Mouse (Mus musculus) retina, adult 2 months (tissue): ENCODE measurements around the gene Unc13d.

Experiments used
- DNase-seq: peaks from one replicate; pipeline ENCODE4 v3.0.0-alpha.2; 2012; ENCODE audit warnings: low read depth, low spot score

Unc13d gene

DNA sequence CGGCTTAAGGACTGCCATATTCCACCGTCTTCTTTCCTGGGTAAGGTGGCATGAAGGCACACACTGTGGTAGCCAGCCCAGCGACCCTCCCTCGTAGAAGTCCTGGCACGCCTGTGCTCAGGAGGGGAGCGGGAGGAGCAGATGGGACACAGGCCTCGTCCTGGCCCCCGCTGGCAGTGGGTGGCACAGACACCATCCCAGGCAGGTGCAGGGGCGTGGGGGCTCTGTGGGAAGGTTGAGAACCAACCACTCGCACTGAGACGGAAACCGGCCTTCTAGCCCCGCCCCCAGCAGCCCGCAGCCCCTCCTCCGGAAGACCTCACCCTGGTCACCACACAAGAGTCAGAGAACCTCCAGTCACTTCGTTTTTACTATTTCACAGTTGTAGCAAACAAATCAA is 460 bp upstream of the Unc13d start:
- no peak for DNase-seq

DNA sequence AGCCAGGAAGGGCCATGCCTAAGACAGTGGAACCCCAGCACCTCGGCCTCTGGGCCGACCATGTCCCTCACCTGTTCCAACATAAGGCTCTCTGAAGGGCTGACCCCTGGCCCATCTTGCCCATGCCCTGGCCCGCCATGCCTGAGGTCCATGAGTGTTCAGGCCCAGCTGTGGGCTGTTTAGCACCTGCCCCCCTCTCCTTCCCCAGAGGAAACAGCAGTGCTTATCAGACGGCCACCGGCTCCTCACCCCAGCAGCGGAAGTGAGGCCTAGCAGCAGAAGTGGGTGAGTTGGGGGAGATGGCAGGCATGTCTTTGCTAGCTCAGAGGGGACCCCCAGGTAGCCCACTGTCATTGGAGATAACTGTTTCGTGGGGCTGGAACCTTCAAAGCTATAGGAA is 925 bp downstream of the Unc13d start:
- no peak for DNase-seq

GRCm38 (mm10) chr11:116076266-116076540 is 1.6 kb downstream of the Unc13d start:
- no peak for DNase-seq

DNA sequence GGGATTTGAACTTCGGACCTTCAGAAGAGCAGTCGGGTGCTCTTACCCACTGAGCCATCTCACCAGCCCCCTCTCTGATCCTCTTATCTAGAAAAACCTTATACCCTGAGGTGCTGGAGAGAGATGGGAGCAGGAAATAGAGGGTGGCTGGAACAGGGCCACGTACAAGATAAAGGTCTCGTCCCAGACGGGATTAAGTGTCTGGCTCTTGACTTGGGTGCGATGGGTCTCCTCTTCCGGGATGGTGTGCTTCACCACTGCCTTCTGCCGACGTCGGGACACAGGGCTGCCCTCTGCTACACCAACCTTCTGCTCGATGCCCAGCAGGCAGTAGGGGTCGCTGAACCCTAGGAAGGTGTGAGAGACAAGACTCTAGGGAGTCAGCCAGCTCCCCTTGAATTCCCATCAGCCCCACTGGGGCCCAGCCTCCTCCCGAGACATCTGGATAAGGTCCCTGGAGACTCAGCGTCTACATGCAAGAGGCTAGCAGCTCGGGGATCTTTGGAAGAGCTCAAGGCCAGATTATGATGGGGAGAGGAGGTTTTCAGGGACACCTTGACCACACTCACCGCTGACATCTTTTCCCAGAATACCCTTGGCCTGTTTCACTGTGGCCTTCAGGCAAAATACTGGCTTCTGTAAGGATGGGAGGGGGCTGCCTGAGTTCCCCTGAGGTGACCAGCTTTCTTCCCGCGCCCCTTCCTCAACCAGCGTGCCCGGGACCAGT is 2.1 kb downstream of the Unc13d start:
- DNase-seq, result no peak

- no peak for DNase-seq
Observed at GRCm38 (mm10) chr11:116074436-116074991, 3.2 kb downstream of the Unc13d start.

GRCm38 (mm10) chr11:116072608-116073007 is 5.2 kb downstream of the Unc13d start:
- DNase-seq, result no peak

GRCm38 (mm10) chr11:116071510-116071909 is 6.3 kb downstream of the Unc13d start:
- no peak for DNase-seq

GRCm38 (mm10) chr11:116065345-116065744 is 12.4 kb downstream of the Unc13d start:
- no peak for DNase-seq

GRCm38 (mm10) chr11:116064187-116064867 is 13.4 kb downstream of the Unc13d start:
- DNase-seq, result no peak

GRCm38 (mm10) chr11:116063562-116063961 is 14.2 kb downstream of the Unc13d start:
- DNase-seq, result no peak

DNA sequence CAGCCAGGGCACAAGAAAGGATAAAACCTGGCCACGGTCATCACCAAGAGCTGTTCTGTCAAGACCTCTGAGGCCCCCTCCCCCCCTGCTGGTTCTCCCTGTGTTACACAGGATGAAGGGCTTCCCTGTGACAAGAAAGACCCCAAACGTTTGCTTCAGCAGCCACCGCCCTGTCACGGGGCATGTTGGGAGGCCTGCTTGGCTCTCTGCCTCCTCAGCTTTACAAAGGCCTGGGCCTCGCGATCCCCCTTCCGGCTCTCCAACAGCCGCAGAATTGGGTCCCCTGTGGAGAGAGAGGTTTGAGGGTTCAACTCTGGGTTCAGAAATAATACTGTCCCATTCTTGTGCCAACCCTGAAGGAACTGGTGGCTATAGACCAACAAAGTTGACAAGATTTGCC is 15.2 kb downstream of the Unc13d start:
- no peak for DNase-seq

DNA sequence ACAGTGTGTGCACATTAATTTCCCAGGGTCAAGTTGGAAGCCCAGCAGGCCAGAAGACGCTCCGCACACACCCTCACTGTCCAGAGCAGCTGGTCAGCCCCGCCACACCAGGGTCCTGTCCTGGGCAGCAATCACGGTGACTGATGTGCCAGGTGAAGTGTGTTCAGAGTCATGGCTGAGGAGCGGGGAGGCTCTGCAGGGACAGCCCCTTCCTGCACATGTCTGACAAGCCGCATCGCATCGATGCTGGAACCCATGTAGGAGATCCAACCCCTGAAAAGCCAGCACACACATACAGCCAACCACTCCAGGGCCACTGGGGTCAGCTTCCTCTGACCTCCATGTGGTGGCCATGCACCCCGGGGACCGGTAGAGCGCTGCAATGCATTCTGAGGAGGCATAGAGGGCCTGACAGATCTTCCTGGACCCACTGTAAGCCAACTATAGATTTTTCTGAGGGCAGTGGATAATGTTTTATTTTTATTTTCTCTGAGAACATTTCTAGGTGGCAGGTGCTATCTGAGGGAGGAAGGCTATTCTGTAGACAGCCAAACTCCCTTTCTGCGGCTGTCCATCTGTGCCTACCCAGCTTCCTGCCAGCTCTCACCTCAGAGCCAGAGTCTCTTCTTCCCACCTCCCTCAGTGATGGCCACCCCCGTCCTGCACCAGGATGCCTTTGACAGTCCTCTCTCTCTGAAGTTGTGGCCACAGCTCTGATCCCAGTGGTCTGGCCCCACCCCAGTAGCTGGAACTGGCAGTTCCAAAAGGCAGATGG is 15.9 kb downstream of the Unc13d start:
- DNase-seq, result no peak

GRCm38 (mm10) chr11:116060596-116060995 is 17.2 kb downstream of the Unc13d start:
- DNase-seq, result no peak

DNA sequence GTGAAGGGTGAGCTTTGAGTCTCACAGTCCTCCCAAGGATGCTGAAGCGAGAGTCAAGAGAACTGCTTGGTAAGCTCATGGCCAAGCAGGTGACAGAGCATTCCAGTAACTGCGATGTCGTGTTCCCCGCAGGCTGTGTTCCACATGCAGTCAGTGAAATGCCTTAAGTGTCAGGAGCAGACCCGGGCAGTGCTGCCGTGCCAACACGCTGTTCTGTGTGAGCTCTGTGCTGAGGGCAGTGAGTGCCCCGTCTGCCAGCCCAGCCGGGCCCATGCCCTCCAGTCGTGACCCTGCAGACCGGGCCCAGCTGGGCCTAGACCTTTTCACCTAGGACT is 18.1 kb downstream of the Unc13d start:
- no peak for DNase-seq

DNA sequence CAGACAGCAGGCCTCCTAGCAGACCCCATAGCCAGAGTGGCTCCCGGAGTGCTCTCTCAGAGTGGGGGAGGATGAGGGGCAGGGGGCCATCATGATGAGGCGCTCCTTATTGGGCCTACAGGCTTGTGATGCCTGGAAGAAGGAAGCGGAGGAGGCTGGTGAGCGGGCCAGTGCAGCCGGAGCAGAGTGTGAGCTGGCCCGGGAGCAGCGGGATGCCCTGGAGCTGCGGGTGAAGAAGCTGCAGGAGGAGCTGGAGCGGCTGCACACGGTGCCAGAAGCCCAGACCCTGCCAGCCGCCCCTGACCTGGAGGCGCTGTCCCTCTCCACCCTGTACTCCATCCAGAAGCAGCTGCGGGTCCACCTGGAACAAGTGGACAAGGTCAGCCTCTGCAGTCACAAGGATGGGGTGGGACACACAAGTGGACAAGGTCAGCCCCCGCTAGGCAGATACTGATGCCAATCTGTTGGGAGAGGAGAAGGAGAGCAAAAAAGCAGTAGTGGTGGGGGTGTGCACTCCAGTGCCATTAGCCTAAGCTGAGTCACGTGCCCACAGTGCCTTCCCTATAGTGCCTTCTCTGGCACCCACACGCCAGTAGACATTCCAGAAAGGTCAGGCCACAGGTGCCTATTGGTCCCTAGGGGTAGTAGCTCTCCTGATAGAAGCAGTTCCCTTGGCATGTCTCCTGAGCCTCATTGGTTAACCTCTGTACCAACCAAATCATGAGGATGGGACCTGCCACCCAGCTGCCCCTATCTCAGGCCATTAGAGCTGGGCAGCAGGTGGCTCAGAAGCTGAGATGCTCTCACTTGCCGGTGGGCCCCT is 18.7 kb downstream of the Unc13d start:
- no peak for DNase-seq

DNA sequence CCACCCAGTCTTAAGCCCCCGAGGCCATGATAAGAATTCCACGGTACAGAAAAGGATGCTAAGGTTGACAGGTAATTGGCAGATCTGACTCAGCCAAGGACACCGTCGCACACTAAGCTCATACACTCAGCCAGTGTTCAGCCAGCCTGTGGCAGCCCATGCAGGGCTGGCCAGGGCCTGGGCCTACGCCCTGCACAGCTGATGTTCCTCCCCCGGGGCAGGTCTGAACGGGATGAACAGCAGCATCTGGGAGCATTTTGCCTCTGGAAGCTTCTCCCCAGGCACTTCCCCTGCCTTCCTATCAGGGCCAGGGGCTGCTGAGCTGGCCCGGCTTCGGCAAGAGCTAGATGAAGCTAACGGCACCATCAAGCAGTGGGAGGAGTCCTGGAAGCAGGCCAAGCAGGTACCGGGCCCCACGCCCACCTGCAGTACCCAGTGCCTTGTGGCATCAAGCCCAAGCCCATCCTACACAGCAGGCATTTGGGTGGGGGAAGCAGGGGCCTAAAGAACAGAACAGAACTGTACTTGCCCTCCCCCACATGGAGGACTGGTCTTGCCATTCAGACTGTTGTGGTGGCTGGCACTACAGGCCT is 19.6 kb downstream of the Unc13d start:
- no peak for DNase-seq

- no peak for DNase-seq
Observed at GRCm38 (mm10) chr11:116057237-116057881, 20.4 kb downstream of the Unc13d start.

GRCm38 (mm10) chr11:116055873-116056272 is 21.9 kb downstream of the Unc13d start:
- DNase-seq, result no peak

DNA sequence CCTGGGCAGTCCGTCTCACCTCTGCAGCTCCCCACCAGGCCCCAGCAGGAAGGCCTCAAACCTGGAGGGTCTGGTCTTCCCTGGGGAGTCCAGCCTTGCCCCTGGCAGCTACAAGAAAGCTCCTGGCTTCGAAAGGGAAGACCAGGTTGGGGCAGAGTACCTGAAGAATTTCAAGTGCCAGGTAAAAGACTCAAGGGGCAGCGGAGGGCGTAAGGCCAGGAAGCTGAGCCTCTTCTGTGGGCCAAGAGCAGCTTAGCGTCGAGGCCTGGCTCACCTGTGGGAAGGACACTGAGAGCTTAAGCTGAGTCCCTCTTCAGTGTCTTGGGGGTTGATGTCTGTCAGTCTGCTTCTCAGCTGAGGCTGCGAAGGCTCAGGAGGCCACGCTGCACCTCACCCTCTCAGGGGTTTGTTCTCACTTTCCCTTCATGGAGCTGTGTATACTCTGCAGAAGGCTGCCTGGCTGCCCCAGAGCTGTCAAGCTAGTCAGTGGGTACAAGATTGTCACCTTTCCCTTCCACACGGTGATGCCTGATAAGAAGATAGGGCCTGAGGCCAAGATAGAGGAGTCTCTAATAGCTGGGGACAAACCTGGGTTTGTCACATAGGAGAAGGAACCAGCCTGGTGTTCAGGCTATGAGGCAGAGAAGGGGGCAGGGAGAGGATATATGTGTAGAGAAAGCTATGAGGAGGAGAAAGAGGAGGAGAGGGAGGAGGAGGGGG is 24.1 kb downstream of the Unc13d start:
- DNase-seq, result no peak

- no peak for DNase-seq
Observed at GRCm38 (mm10) chr11:116050196-116050595, 27.6 kb downstream of the Unc13d start.
